Mouse (Mus musculus): ENCODE measurements at regions not wholly inside any gene's neighbourhood (a gene's known extent, or its start where the extent isn't known, plus 50 kb on each side); places are given as distances from the start of the nearest gene placed in this dataset.

DNA sequence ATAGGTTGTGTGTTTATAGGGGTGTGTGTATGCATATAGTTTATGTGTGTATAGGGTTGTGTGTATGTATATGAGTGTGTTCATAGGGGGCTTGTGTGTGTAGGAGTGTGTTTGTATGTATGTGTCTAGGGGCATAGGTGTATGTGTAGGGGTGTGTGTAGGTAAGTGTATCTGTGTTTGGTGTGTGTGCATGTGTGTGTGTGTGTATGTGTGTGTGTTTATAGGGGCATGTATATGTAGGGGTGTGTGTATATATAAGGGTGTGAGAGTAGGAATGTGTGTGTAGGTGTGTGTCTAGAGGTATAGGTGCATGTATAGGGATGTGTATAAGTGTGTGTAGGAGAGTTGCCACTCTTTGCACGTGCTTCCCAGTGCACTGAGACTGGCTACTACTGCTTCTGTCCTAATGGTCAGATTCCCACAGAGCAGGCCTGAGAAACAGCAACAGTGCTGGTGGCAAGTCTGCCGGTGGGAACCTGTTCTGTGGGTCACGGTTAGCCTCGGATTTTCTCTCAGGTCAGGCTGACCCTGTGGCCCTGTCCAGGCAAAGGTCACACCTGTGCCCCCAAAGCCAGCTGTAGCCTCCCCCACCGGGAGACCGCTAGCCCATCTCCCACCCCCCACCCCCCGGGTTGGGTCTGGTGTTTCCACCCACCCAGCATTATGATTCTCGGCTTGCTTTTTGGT is 90.5 kb upstream of the Itga6 start:
- TF ChIP-seq MAFK (IDR thresholded peaks at IDR 0.05; ENCODE audit: insufficient read depth, low read depth, low read length) (no peak), ZNF384 (IDR thresholded peaks at IDR 0.05; ENCODE audit: low read depth, low read length) (no peak), CHD2 (IDR thresholded peaks at IDR 0.05; ENCODE audit: low read depth, low read length) (no peak), ZC3H11A (IDR thresholded peaks at IDR 0.05; ENCODE audit: borderline replicate concordance, low read depth, low read length) (no peak), HCFC1 (IDR thresholded peaks at IDR 0.05; ENCODE audit: borderline replicate concordance, insufficient read depth, low read length) (no peak)
- Histone ChIP-seq H3K9ac (ENCODE audit: insufficient read depth, low read depth, low read length, poor library complexity, severe bottlenecking) (no peak overlapping the region), H3K4me1 (ENCODE audit: control insufficient read depth in 2 of 2, insufficient read depth in 2 of 2, low read length in 2 of 2, poor library complexity in 1 of 2) (peaks cover 23 to 30% of the 10 kb centered on the region in 2 experiments), H3K9me3 (ENCODE audit: control insufficient read depth, insufficient read depth, low read depth, low read length) (no peaks in the 10 kb centered on the region), H3K4me3 (ENCODE audit: insufficient read depth in 1 of 2, low read depth in 1 of 2, low read length in 2 of 2, poor library complexity in 1 of 2, severe bottlenecking in 1 of 2) (peak overlapping the region in 1 of 2 experiments; percentile 24; a peak in 1 of 4 replicates), H3K36me3 (ENCODE audit: control insufficient read depth, insufficient read depth, low read length, poor library complexity, severe bottlenecking) (no peaks in the 10 kb centered on the region), H3K27ac (ENCODE audit: insufficient read depth, low read depth, low read length, poor library complexity, severe bottlenecking) (peak overlapping the region; percentile 98)
- DNase-seq (ENCODE audit: low read depth, low spot score): no peak
- in situ Hi-C loops (cut with MboI; ENCODE audit: low sequenced_read_pairs in 2 of 2, unreplicated experiment in 2 of 2): no loop called here

- H3K27ac ChIP-seq (ENCODE audit: insufficient read depth, low read depth, low read length, poor library complexity, severe bottlenecking): peak overlapping the region; percentile 98
- H3K9me3 ChIP-seq (ENCODE audit: control insufficient read depth, insufficient read depth, low read depth, low read length): no peaks in the 10 kb centered on the region
- peak overlapping the region; percentile 67 for H3K9ac ChIP-seq (ENCODE audit: insufficient read depth, low read depth, low read length, poor library complexity, severe bottlenecking)
- DNase-seq (ENCODE audit: low read depth, low spot score): peak; percentile 98
- peak overlapping the region; percentile 43 to 45 for H3K4me3 ChIP-seq (ENCODE audit: insufficient read depth in 1 of 2, low read depth in 1 of 2, low read length in 2 of 2, poor library complexity in 1 of 2, severe bottlenecking in 1 of 2)
- in situ Hi-C loops (cut with MboI; ENCODE audit: low sequenced_read_pairs in 2 of 2, unreplicated experiment in 2 of 2): no loop called here
- H3K4me1 ChIP-seq (ENCODE audit: control insufficient read depth in 2 of 2, insufficient read depth in 2 of 2, low read length in 2 of 2, poor library complexity in 1 of 2): peaks cover 20 to 25% of the 10 kb centered on the region in 2 experiments
- TF ChIP-seq ZC3H11A (IDR thresholded peaks at IDR 0.05; ENCODE audit: borderline replicate concordance, low read depth, low read length) (no peak; the same call in 1 of the 2 replicates), ZNF384 (IDR thresholded peaks at IDR 0.05; ENCODE audit: low read depth, low read length) (no peak), HCFC1 (IDR thresholded peaks at IDR 0.05; ENCODE audit: borderline replicate concordance, insufficient read depth, low read length) (0 out of 2 replicates have a peak, but pooled peaks have one; percentile 32), MAFK (IDR thresholded peaks at IDR 0.05; ENCODE audit: insufficient read depth, low read depth, low read length) (0 out of 2 replicates have a peak, but pooled peaks have one; percentile 42), CHD2 (IDR thresholded peaks at IDR 0.05; ENCODE audit: low read depth, low read length) (no peak)
- H3K36me3 ChIP-seq (ENCODE audit: control insufficient read depth, insufficient read depth, low read length, poor library complexity, severe bottlenecking): no peaks in the 10 kb centered on the region
Measured at GRCm38 (mm10) chr2:71655504-71656390, 89.7 kb upstream of the Itga6 start.

GRCm38 (mm10) chr2:71656611-71657244 is 88.7 kb upstream of the Itga6 start:
- Histone ChIP-seq H3K4me1 (ENCODE audit: control insufficient read depth in 2 of 2, insufficient read depth in 2 of 2, low read length in 2 of 2, poor library complexity in 1 of 2) (peaks cover 19 to 21% of the 10 kb centered on the region in 2 experiments), H3K9me3 (ENCODE audit: control insufficient read depth, insufficient read depth, low read depth, low read length) (no peaks in the 10 kb centered on the region), H3K4me3 (ENCODE audit: insufficient read depth in 1 of 2, low read depth in 1 of 2, low read length in 2 of 2, poor library complexity in 1 of 2, severe bottlenecking in 1 of 2) (peak overlapping the region in 1 of 2 experiments; percentile 45; a peak in 2 of 4 replicates), H3K36me3 (ENCODE audit: control insufficient read depth, insufficient read depth, low read length, poor library complexity, severe bottlenecking) (no peaks in the 10 kb centered on the region), H3K27ac (ENCODE audit: insufficient read depth, low read depth, low read length, poor library complexity, severe bottlenecking) (peak overlapping the region; percentile 98), H3K9ac (ENCODE audit: insufficient read depth, low read depth, low read length, poor library complexity, severe bottlenecking) (no peak overlapping the region)
- in situ Hi-C loops (cut with MboI; ENCODE audit: low sequenced_read_pairs in 2 of 2, unreplicated experiment in 2 of 2): no loop called here
- no peak for TF ChIP-seq HCFC1 (IDR thresholded peaks at IDR 0.05; ENCODE audit: borderline replicate concordance, insufficient read depth, low read length)
- no peak for TF ChIP-seq ZC3H11A (IDR thresholded peaks at IDR 0.05; ENCODE audit: borderline replicate concordance, low read depth, low read length)
- TF ChIP-seq MAFK (IDR thresholded peaks at IDR 0.05; ENCODE audit: insufficient read depth, low read depth, low read length): no peak
- no peak for TF ChIP-seq CHD2 (IDR thresholded peaks at IDR 0.05; ENCODE audit: low read depth, low read length)
- TF ChIP-seq ZNF384 (IDR thresholded peaks at IDR 0.05; ENCODE audit: low read depth, low read length): peak; percentile 72; the same call in 1 of the 2 replicates
- DNase-seq (ENCODE audit: low read depth, low spot score): no peak

DNA sequence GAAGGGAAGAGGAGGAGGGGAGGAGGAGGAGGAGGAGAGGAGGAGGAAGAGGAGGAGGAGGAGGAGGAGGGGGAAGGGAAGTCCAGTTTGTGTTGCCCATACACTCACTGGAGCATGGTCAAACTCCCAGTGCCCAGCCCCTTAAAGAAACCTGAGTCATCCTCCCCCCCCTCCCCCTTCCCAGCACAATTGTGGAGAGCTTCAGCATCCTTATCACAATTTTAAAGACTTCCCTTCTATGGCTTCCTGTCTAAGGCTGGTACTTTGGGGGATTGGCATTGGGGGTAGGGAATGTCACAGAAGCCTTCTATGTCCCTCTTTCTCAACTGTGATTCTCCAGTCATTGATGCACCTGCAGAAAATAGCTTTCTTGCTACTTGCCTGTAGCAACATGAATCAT is 84.0 kb upstream of the Itga6 start:
- Histone ChIP-seq H3K4me1 (ENCODE audit: control insufficient read depth in 2 of 2, insufficient read depth in 2 of 2, low read length in 2 of 2, poor library complexity in 1 of 2) (peaks cover 10 to 12% of the 10 kb centered on the region in 2 experiments), H3K9me3 (ENCODE audit: control insufficient read depth, insufficient read depth, low read depth, low read length) (no peaks in the 10 kb centered on the region), H3K4me3 (ENCODE audit: insufficient read depth in 1 of 2, low read depth in 1 of 2, low read length in 2 of 2, poor library complexity in 1 of 2, severe bottlenecking in 1 of 2) (no peak overlapping the region), H3K27ac (ENCODE audit: insufficient read depth, low read depth, low read length, poor library complexity, severe bottlenecking) (no peak overlapping the region), H3K36me3 (ENCODE audit: control insufficient read depth, insufficient read depth, low read length, poor library complexity, severe bottlenecking) (no peaks in the 10 kb centered on the region), H3K9ac (ENCODE audit: insufficient read depth, low read depth, low read length, poor library complexity, severe bottlenecking) (no peak overlapping the region)
- TF ChIP-seq MAFK (IDR thresholded peaks at IDR 0.05; ENCODE audit: insufficient read depth, low read depth, low read length) (no peak), HCFC1 (IDR thresholded peaks at IDR 0.05; ENCODE audit: borderline replicate concordance, insufficient read depth, low read length) (no peak), CHD2 (IDR thresholded peaks at IDR 0.05; ENCODE audit: low read depth, low read length) (no peak), ZNF384 (IDR thresholded peaks at IDR 0.05; ENCODE audit: low read depth, low read length) (no peak), ZC3H11A (IDR thresholded peaks at IDR 0.05; ENCODE audit: borderline replicate concordance, low read depth, low read length) (no peak)
- in situ Hi-C loops (cut with MboI; ENCODE audit: low sequenced_read_pairs in 2 of 2, unreplicated experiment in 2 of 2): no loop called here
- no peak for DNase-seq (ENCODE audit: low read depth, low spot score)

All from ES-E14 (cell line).